Mouse (Mus musculus): Measurements from ENCODE around the gene 5031439G07Rik. TPM values are rescaled to one million over a fixed set of nuclear protein-coding genes. Genes with fewer than 3 reads are reported as not detected.
A peak's percentile ranks its signal among the peaks of the same experiment; 100 is the strongest.

Gene 5031439G07Rik
- polyA plus RNA-seq, 1 experiment from 2014 or later, result 13.5 TPM

DNA sequence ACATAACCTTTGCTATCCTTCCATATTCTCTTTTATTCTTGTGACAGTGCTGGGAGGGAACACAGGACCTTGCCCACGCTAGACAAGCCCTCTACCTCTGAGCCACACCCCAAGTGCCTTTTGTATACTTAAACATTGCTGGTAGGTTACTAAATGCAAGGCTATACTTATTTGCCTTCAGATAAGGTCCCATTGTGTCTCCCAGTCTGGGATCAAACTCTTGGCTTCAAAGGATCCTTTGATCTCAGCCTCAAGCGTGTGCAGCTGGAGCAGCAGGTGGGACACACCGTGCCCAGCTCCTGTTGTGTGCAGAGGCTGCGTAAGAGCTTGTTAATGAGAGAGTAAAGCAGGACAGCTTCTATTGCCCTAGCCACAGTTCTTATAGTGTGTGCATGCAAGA lies 39.4 kb upstream of the 5031439G07Rik start:
- WGBS, result 45% methylated on average over 4 of the region's 4 CpGs
- no peak; the same call in 1 of the 2 replicates for ATAC-seq (ENCODE audit: insufficient read depth)
- Histone ChIP-seq H3K36me3 (ENCODE audit: insufficient read depth) (no peaks in the 10 kb centered on the region), H3K9me3 (ENCODE audit: low read depth, low read length) (no peaks in the 10 kb centered on the region), H3K27ac (ENCODE audit: low read depth) (no peak overlapping the region), H3K4me3 (ENCODE audit: low read depth, low read length) (no peak overlapping the region), H3K4me1 (ENCODE audit: insufficient read depth) (no peaks in the 10 kb centered on the region), H3K27me3 (ENCODE audit: insufficient read depth, low read length) (no peaks in the 10 kb centered on the region), H3K4me2 (no peak overlapping the region), H3K9ac (no peak overlapping the region)
- peak; percentile 26 for DNase-seq
- no peak for TF ChIP-seq CTCF (IDR thresholded peaks at IDR 0.05; ENCODE audit: low read depth)

GRCm38 (mm10) chr15:85026197-85026596 lies 37.8 kb upstream of the 5031439G07Rik start:
- H3K4me2 ChIP-seq, result no peak overlapping the region
- DNase-seq, result no peak
- H3K9me3 ChIP-seq (ENCODE audit: low read depth, low read length), result no peaks in the 10 kb centered on the region
- WGBS, result 72% methylated on average over 4 of the region's 4 CpGs
- no peaks in the 10 kb centered on the region for H3K27me3 ChIP-seq (ENCODE audit: insufficient read depth, low read length)
- no peak overlapping the region for H3K4me3 ChIP-seq (ENCODE audit: low read depth, low read length)
- H3K4me1 ChIP-seq (ENCODE audit: insufficient read depth), result no peaks in the 10 kb centered on the region; the same call in 1 of the 2 replicates
- no peak for TF ChIP-seq CTCF (IDR thresholded peaks at IDR 0.05; ENCODE audit: low read depth)
- H3K9ac ChIP-seq, result no peak overlapping the region
- H3K27ac ChIP-seq (ENCODE audit: low read depth), result no peak overlapping the region
- ATAC-seq (ENCODE audit: insufficient read depth), result no peak
- no peaks in the 10 kb centered on the region for H3K36me3 ChIP-seq (ENCODE audit: insufficient read depth)

DNA sequence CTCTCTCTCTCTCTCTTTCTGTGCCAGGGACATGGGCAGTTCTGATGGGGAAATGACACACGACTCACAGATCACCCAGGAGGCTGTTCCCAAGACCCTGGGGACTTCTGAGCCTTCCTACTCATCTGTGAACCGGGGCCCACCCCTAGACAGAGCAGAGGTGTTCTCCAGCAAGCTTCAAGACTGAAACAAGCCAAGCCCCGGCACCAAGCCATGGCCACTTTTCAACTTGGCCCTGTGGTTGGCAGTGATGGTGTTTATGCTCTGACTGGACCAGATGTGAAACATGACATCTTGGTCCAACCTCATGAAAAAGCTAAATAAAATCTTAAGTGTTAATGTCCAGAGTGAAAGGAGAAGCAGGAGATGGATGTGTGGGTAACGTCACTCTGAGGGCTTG lies 33.9 kb upstream of the 5031439G07Rik start:
- H3K4me1 ChIP-seq (ENCODE audit: insufficient read depth), result no peaks in the 10 kb centered on the region; the same call in 1 of the 2 replicates
- no peak overlapping the region for H3K27ac ChIP-seq (ENCODE audit: low read depth)
- no peak overlapping the region for H3K4me2 ChIP-seq
- no peak for ATAC-seq (ENCODE audit: insufficient read depth)
- 65% methylated on average over 4 of the region's 4 CpGs for WGBS
- no peak overlapping the region for H3K9ac ChIP-seq
- H3K4me3 ChIP-seq (ENCODE audit: low read depth, low read length), result no peak overlapping the region
- peaks cover 5% of the 10 kb centered on the region; the same call in 1 of the 2 replicates for H3K27me3 ChIP-seq (ENCODE audit: insufficient read depth, low read length)
- no peaks in the 10 kb centered on the region for H3K9me3 ChIP-seq (ENCODE audit: low read depth, low read length)
- no peak for TF ChIP-seq CTCF (IDR thresholded peaks at IDR 0.05; ENCODE audit: low read depth)
- DNase-seq, result no peak
- no peaks in the 10 kb centered on the region for H3K36me3 ChIP-seq (ENCODE audit: insufficient read depth)

DNA sequence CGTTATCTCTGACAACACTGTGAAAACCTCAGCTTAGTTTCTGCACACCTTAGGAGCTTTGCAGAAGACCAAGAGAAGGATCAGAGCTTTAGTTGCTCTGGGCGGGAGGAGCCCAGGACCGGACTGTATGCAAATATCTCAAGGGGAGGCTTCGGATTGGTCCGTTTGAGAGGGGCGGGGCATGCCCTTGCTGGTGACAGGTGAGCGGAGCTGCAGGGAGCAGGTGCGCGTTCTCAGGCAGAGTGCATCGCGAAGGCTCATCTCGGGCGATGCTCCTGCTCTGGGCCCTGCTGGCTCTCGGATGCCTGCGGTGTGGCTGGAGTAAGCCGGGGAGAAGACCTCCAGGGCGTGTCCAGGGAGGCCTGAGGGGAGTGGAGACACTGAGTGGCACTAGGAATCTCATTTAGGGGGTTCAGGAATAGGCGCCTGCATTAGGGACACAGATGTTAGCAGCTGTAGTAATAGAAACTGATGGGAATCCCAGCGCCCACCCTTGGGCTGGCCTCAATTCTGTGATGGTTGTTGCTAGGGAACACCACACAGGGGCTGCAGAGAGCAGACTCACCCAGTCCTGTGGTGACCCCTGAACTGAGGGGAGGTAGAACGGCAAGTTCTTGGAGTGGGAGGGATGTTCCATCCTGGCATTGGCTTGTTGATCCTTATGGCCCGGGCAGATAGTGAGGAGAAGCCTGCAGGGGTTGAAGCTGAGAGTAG lies 28.8 kb upstream of the 5031439G07Rik start, which contains the start of gene Upk3a:
Gene Upk3a (plus strand): TSS at position 191 of the 714 bp plus-strand sequence.
- H3K9me3 ChIP-seq (ENCODE audit: low read depth, low read length), result no peaks in the 10 kb centered on the region
- H3K4me3 ChIP-seq (ENCODE audit: low read depth, low read length), result no peak within 1 kb of the TSS
- no peaks in the 10 kb centered on the region for H3K36me3 ChIP-seq (ENCODE audit: insufficient read depth)
- H3K4me1 ChIP-seq (ENCODE audit: insufficient read depth), result peaks cover under 1% of the 10 kb centered on the region
- H3K4me2 ChIP-seq, result peak within 1 kb of the TSS; percentile 31; the same call in 1 of the 2 replicates
- no peak within 1 kb of the TSS for H3K27ac ChIP-seq (ENCODE audit: low read depth)
- peak; percentile 28; the same call in 1 of the 2 replicates for ATAC-seq (ENCODE audit: insufficient read depth)
- DNase-seq, result peak; percentile 58
- H3K9ac ChIP-seq, result no peak within 1 kb of the TSS
- peaks cover 6% of the 10 kb centered on the region; the same call in 1 of the 2 replicates for H3K27me3 ChIP-seq (ENCODE audit: insufficient read depth, low read length)
- WGBS, result 7% methylated on average over 21 of the region's 21 CpGs
- no peak for TF ChIP-seq CTCF (IDR thresholded peaks at IDR 0.05; ENCODE audit: low read depth)

GRCm38 (mm10) chr15:85015771-85016170 lies 27.4 kb upstream of the 5031439G07Rik start:
- no peak for TF ChIP-seq CTCF (IDR thresholded peaks at IDR 0.05; ENCODE audit: low read depth)
- Histone ChIP-seq H3K4me1 (ENCODE audit: insufficient read depth) (peaks cover 5% of the 10 kb centered on the region; the same call in 1 of the 2 replicates), H3K9me3 (ENCODE audit: low read depth, low read length) (no peaks in the 10 kb centered on the region), H3K4me2 (no peak overlapping the region), H3K27me3 (ENCODE audit: insufficient read depth, low read length) (peaks cover 6% of the 10 kb centered on the region; the same call in 1 of the 2 replicates), H3K36me3 (ENCODE audit: insufficient read depth) (no peaks in the 10 kb centered on the region), H3K9ac (no peak overlapping the region), H3K4me3 (ENCODE audit: low read depth, low read length) (no peak overlapping the region), H3K27ac (ENCODE audit: low read depth) (no peak overlapping the region)
- ATAC-seq (ENCODE audit: insufficient read depth), result no peak
- 42% methylated on average over 11 of the region's 11 CpGs for WGBS
- peak; percentile 38 for DNase-seq

- H3K4me1 ChIP-seq (ENCODE audit: insufficient read depth), result peaks cover 5% of the 10 kb centered on the region; the same call in 1 of the 2 replicates
- no peak overlapping the region for H3K9ac ChIP-seq
- ATAC-seq (ENCODE audit: insufficient read depth), result peak; percentile 48
- H3K4me2 ChIP-seq, result peak overlapping the region; percentile 40
- no peaks in the 10 kb centered on the region for H3K36me3 ChIP-seq (ENCODE audit: insufficient read depth)
- no peak overlapping the region for H3K4me3 ChIP-seq (ENCODE audit: low read depth, low read length)
- H3K27ac ChIP-seq (ENCODE audit: low read depth), result peak overlapping the region; percentile 86
- peaks cover 5% of the 10 kb centered on the region; the same call in 1 of the 2 replicates for H3K27me3 ChIP-seq (ENCODE audit: insufficient read depth, low read length)
- DNase-seq, result peak; percentile 74
- WGBS, result 10% methylated on average over 2 of the region's 2 CpGs
- H3K9me3 ChIP-seq (ENCODE audit: low read depth, low read length), result no peaks in the 10 kb centered on the region
- TF ChIP-seq CTCF (IDR thresholded peaks at IDR 0.05; ENCODE audit: low read depth), result no peak
Measured at GRCm38 (mm10) chr15:85012662-85013054, 24.3 kb upstream of the 5031439G07Rik start.

- peak; percentile 78 for DNase-seq
- Histone ChIP-seq H3K27ac (ENCODE audit: low read depth) (peak overlapping the region; percentile 86), H3K36me3 (ENCODE audit: insufficient read depth) (no peaks in the 10 kb centered on the region), H3K4me1 (ENCODE audit: insufficient read depth) (peaks cover 5% of the 10 kb centered on the region; the same call in 1 of the 2 replicates), H3K9me3 (ENCODE audit: low read depth, low read length) (no peaks in the 10 kb centered on the region), H3K4me2 (peak overlapping the region; percentile 40), H3K4me3 (ENCODE audit: low read depth, low read length) (no peak overlapping the region), H3K9ac (no peak overlapping the region), H3K27me3 (ENCODE audit: insufficient read depth, low read length) (no peaks in the 10 kb centered on the region)
- 9% methylated on average over 19 of the region's 19 CpGs for WGBS
- no peak for TF ChIP-seq CTCF (IDR thresholded peaks at IDR 0.05; ENCODE audit: low read depth)
- peak; percentile 86 for ATAC-seq (ENCODE audit: insufficient read depth)
Measured at GRCm38 (mm10) chr15:85011895-85012661, 23.7 kb upstream of the 5031439G07Rik start.
